Mouse (Mus musculus) CH12.LX (cell line): ENCODE results near the gene Pot1b. TPM values are rescaled to one million over a fixed set of nuclear protein-coding genes. Genes with fewer than 3 reads are reported as not detected.

Source experiments
- DNase-seq: peaks from one replicate; pipeline ENCODE4 v3.0.0-alpha.2; 2013; ENCODE audit errors: extremely low read depth
- H3K27ac ChIP-seq: 2 replicates; pipeline ENCODE4 v1.5.1; 2012; ENCODE audit warnings: low read depth, mild to moderate bottlenecking, control low read depth, moderate library complexity; ENCODE audit not compliant: insufficient read depth
- H3K27me3 ChIP-seq: replicated peaks from 2 replicates; pipeline ENCODE3; 2012; ENCODE audit warnings: inconsistent platforms
- H3K36me3 ChIP-seq, 2 experiments: replicated peaks in 1 of 2; 2 replicates each; pipeline versions ENCODE3 to v1.6.1; 2012; ENCODE audit warnings: inconsistent platforms in 1 of 2, low read length in 1 of 2, mild to moderate bottlenecking in 1 of 2, mixed read lengths in 1 of 2, moderate library complexity in 1 of 2; ENCODE audit not compliant: control insufficient read depth in 1 of 2, insufficient read depth in 1 of 2
- H3K4me1 ChIP-seq, 2 experiments: 2 replicates each; pipeline ENCODE4 v1.6.1; 2012; ENCODE audit warnings: inconsistent platforms in 1 of 2, moderate library complexity in 1 of 2; ENCODE audit not compliant: insufficient read depth in 2 of 2, control insufficient read depth in 1 of 2
- H3K4me2 ChIP-seq: 2 replicates; pipeline ENCODE4 v1.6.1; 2012; ENCODE audit warnings: low read depth, mild to moderate bottlenecking, control low read depth; ENCODE audit not compliant: poor library complexity, insufficient read depth, severe bottlenecking
- H3K4me3 ChIP-seq, 3 experiments: fragments of 150-350 bp in 1 of 3; sonication (generic) in 1 of 3; replicated peaks in 1 of 3; 2 replicates each; pipeline versions ENCODE3 to v1.5.1; 2011 to 2012; ENCODE audit warnings: low read depth in 2 of 3, low read length in 2 of 3, mild to moderate bottlenecking in 2 of 3, moderate library complexity in 2 of 3, control low read depth in 1 of 3, improper control_type of control experiment in 1 of 3, inconsistent platforms in 1 of 3, mixed read lengths in 1 of 3; ENCODE audit not compliant: poor library complexity in 1 of 3
- H3K79me2 ChIP-seq: replicated peaks from 2 replicates; pipeline ENCODE4 v1.6.1; 2012; ENCODE audit warnings: mild to moderate bottlenecking, moderate library complexity; ENCODE audit not compliant: control insufficient read depth, poor library complexity, insufficient read depth, severe bottlenecking; ENCODE audit errors: extremely low read depth
- H3K9ac ChIP-seq: 2 replicates; pipeline ENCODE4 v1.6.1; 2012; ENCODE audit warnings: low read depth, mild to moderate bottlenecking, control low read depth, moderate library complexity; ENCODE audit not compliant: insufficient read depth
- H3K9me3 ChIP-seq: replicated peaks from 2 replicates; pipeline ENCODE3; 2012; ENCODE audit warnings: low read length, inconsistent platforms, mixed read lengths
- CTCF ChIP-seq, 2 experiments: IDR thresholded peaks in 1 of 2; conservative IDR thresholded peaks in 1 of 2; 2 replicates each; pipeline ENCODE4 v1.5.1; 2011 to 2012; ENCODE audit warnings: low read depth in 2 of 2, low read length in 2 of 2, improper control_type of control experiment in 1 of 2, inconsistent platforms in 1 of 2, mild to moderate bottlenecking in 1 of 2, moderate library complexity in 1 of 2
- EP300 ChIP-seq: IDR thresholded peaks from 2 replicates; pipeline ENCODE4 v1.6.1; 2011; ENCODE audit warnings: low read length, improper control_type of control experiment
- ETS1 ChIP-seq: conservative IDR thresholded peaks from 2 replicates; pipeline ENCODE4 v1.6.1; 2012; ENCODE audit warnings: low read depth, mild to moderate bottlenecking, inconsistent platforms, low read length, improper control_type of control experiment, moderate library complexity
- HCFC1 ChIP-seq: IDR thresholded peaks from 2 replicates; pipeline ENCODE4 v1.6.1; 2012; ENCODE audit warnings: low read depth, mild to moderate bottlenecking, inconsistent platforms, low read length, improper control_type of control experiment
- IRF4 ChIP-seq: IDR thresholded peaks from 2 replicates; pipeline ENCODE4 v1.6.1; 2014; ENCODE audit warnings: low read depth, mild to moderate bottlenecking, inconsistent platforms, low read length, improper control_type of control experiment
- JUN ChIP-seq: IDR thresholded peaks from 2 replicates; pipeline ENCODE4 v1.6.1; 2011; ENCODE audit warnings: low read depth, mild to moderate bottlenecking, low read length, improper control_type of control experiment, moderate library complexity; ENCODE audit not compliant: insufficient read depth
- JUND ChIP-seq: conservative IDR thresholded peaks from 2 replicates; pipeline ENCODE4 v1.6.1; 2011; ENCODE audit warnings: low read depth, low read length, improper control_type of control experiment
- KAT2A ChIP-seq: IDR thresholded peaks from 2 replicates; pipeline ENCODE4 v1.6.1; 2012; ENCODE audit warnings: low read length, improper control_type of control experiment, inconsistent platforms; ENCODE audit not compliant: insufficient replicate concordance
- MAFK ChIP-seq: IDR thresholded peaks from 2 replicates; pipeline ENCODE4 v1.6.1; 2011; ENCODE audit warnings: low read length, improper control_type of control experiment; ENCODE audit not compliant: insufficient replicate concordance
- MAX ChIP-seq: IDR thresholded peaks from 2 replicates; pipeline ENCODE4 v1.6.1; 2011; ENCODE audit warnings: low read length, improper control_type of control experiment
- MAZ ChIP-seq: IDR thresholded peaks from 2 replicates; pipeline ENCODE4 v1.6.1; 2012; ENCODE audit warnings: low read depth, mild to moderate bottlenecking, inconsistent platforms, low read length, improper control_type of control experiment, moderate library complexity
- MEF2A ChIP-seq: IDR thresholded peaks from 2 replicates; pipeline ENCODE4 v1.6.1; 2014; ENCODE audit warnings: low read depth, mild to moderate bottlenecking, inconsistent platforms, low read length, improper control_type of control experiment, borderline replicate concordance
- MXI1 ChIP-seq: IDR thresholded peaks from 2 replicates; pipeline ENCODE4 v1.6.1; 2011; ENCODE audit warnings: mild to moderate bottlenecking, low read depth, low read length, improper control_type of control experiment
- MYC ChIP-seq: IDR thresholded peaks from 2 replicates; pipeline ENCODE4 v1.6.1; 2011; ENCODE audit warnings: low read depth, mild to moderate bottlenecking, improper control_type of control experiment, low read length
- NELFE ChIP-seq: IDR thresholded peaks from 2 replicates; pipeline ENCODE4 v1.6.1; 2011; ENCODE audit warnings: low read depth, low read length, improper control_type of control experiment
- POLR2A ChIP-seq: IDR thresholded peaks from 2 replicates; pipeline ENCODE4 v1.6.1; 2011; ENCODE audit warnings: low read depth, mild to moderate bottlenecking, improper control_type of control experiment, low read length
- POLR2AphosphoS2 ChIP-seq: IDR thresholded peaks from 2 replicates; pipeline ENCODE4 v1.6.1; 2011; ENCODE audit warnings: low read depth, low read length, improper control_type of control experiment
- RAD21 ChIP-seq: IDR thresholded peaks from 2 replicates; pipeline ENCODE4 v1.6.1; 2011; ENCODE audit warnings: low read depth, mild to moderate bottlenecking, low read length, improper control_type of control experiment, moderate library complexity
- SIN3A ChIP-seq: IDR thresholded peaks from 2 replicates; pipeline ENCODE4 v1.6.1; 2012; ENCODE audit warnings: low read length, improper control_type of control experiment, inconsistent platforms
- TBP ChIP-seq: conservative IDR thresholded peaks from 2 replicates; pipeline ENCODE4 v1.6.1; 2011; ENCODE audit warnings: low read depth, low read length, improper control_type of control experiment
- TCF12 ChIP-seq: IDR thresholded peaks from 2 replicates; pipeline ENCODE4 v1.6.1; 2014; ENCODE audit warnings: low read depth, mild to moderate bottlenecking, inconsistent platforms, low read length, improper control_type of control experiment
- USF1 ChIP-seq: IDR thresholded peaks from 2 replicates; pipeline ENCODE4 v1.6.1; 2014; ENCODE audit warnings: low read depth, mild to moderate bottlenecking, inconsistent platforms, low read length, improper control_type of control experiment
- USF2 ChIP-seq: conservative IDR thresholded peaks from 2 replicates; pipeline ENCODE4 v1.6.1; 2011; ENCODE audit warnings: low read depth, low read length, improper control_type of control experiment
- ZC3H11A ChIP-seq: IDR thresholded peaks from 2 replicates; pipeline ENCODE4 v1.6.1; 2012; ENCODE audit warnings: low read depth, mild to moderate bottlenecking, inconsistent platforms, low read length, improper control_type of control experiment
- ZMIZ1 ChIP-seq: IDR thresholded peaks from 2 replicates; pipeline ENCODE4 v1.6.1; 2012; ENCODE audit warnings: low read depth, mild to moderate bottlenecking, inconsistent platforms, low read length, improper control_type of control experiment
- ZNF384 ChIP-seq: IDR thresholded peaks from 2 replicates; pipeline ENCODE4 v1.6.1; 2012; ENCODE audit warnings: low read depth, low read length, improper control_type of control experiment, inconsistent platforms
- dilution Hi-C: fragments of 300-500 bp; cut with MboI; formaldehyde crosslinking; loops from 2 replicates; pipeline ENCODE4 v1.14.3; 2020; ENCODE audit warnings: low sequenced_read_pairs; ENCODE audit not compliant: extremely low pct_unique_long_range_greater_than_20kb, extremely low pct_ligation_motif_present
- in situ Hi-C: fragments of 300-500 bp; cut with MboI; formaldehyde crosslinking; loops from 3 replicates; pipeline ENCODE4 v1.14.3; 2019; ENCODE audit warnings: low sequenced_read_pairs, low pct_ligation_motif_present, low pct_unique_long_range_greater_than_20kb, mixed read lengths
- polyA plus RNA-seq: library from polyadenylated mRNA; unstranded; fragments of >175 nt; gene quantifications from 2 replicates; pipeline ENCODE4 v1.2.1, GENCODE M21; 2012; ENCODE audit warnings: low read depth; ENCODE audit not compliant: insufficient read length
- total RNA-seq, 2 experiments: library from RNA; depleted of rRNA; stranded (reverse); fragments of 300-350 nt in 1 of 2; fragments of >200 nt in 1 of 2; gene quantifications; 2 replicates each; pipeline ENCODE4 v1.2.3; 2012 to 2014

The Pot1b gene
- total and polyA plus RNA-seq, 3 experiments, result 5.9 to 8.5 (median 8.2) TPM

- TF ChIP-seq HCFC1, result no peak
- no peak for TF ChIP-seq MXI1
- no peak for TF ChIP-seq KAT2A
- TF ChIP-seq MAZ, result no peak
- TF ChIP-seq USF2, result no peak
- no peak for TF ChIP-seq MAX
- TF ChIP-seq IRF4, result peak; percentile 97
- no peak for TF ChIP-seq SIN3A
- no peak for TF ChIP-seq MAFK
- TF ChIP-seq ETS1, result no peak
- peak; percentile 77 for TF ChIP-seq RAD21
- TF ChIP-seq POLR2AphosphoS2, result no peak
- no peak for TF ChIP-seq TCF12
- TF ChIP-seq JUN, result peak; percentile 93
- TF ChIP-seq ZMIZ1, result no peak
- TF ChIP-seq EP300, result peak; percentile 21; the same call in 1 of the 2 replicates
- TF ChIP-seq ZNF384, result no peak
- no peak for TF ChIP-seq MEF2A
- no peak for TF ChIP-seq USF1
Observed at GRCm38 (mm10) chr17:55702161-55702820, 10.1 kb downstream of the Pot1b start (continued).

DNA sequence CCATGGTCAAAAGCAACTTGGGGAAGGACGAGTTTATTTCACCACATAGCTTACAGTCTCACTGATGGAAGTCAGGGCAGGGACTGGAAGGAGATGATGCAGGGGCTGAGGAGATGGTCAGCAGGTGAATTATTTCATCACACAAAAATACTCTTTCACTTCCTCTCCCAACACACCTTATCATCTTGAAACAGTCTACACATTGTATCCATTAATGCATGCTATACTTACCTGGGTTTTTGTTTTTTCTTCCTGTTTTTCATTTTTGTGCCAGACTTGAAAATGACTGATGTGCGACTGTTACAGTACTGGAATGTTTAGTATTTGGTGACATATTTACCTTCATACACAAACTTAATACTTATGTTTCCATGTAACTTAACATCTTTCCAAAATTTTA is 13.0 kb downstream of the Pot1b start:
- Histone ChIP-seq H3K27me3 (no peaks in the 10 kb centered on the region), H3K36me3 (peaks cover 20 to 47% of the 10 kb centered on the region in 2 experiments), H3K9ac (no peak overlapping the region), H3K4me1 (no peaks in the 10 kb centered on the region), H3K4me3 (no peak overlapping the region), H3K79me2 (no peaks in the 10 kb centered on the region), H3K4me2 (no peak overlapping the region), H3K27ac (no peak overlapping the region), H3K9me3 (no peaks in the 10 kb centered on the region)
- no peak for DNase-seq
- dilution Hi-C loops (no loop called here), in situ Hi-C loops (no loop called here)
- TF ChIP-seq TBP (no peak), MAFK (no peak), ZC3H11A (no peak), POLR2AphosphoS2 (no peak), JUN (no peak), MYC (no peak), NELFE (no peak), MAZ (no peak), HCFC1 (no peak), MAX (no peak), SIN3A (no peak), USF2 (no peak), JUND (no peak), IRF4 (no peak), POLR2A (no peak), CTCF (conservative IDR thresholded peaks at IDR 0.05 in 1 of 2, IDR thresholded peaks at IDR 0.05 in 1 of 2; ENCODE audit: low read depth in 2 of 2, low read length in 2 of 2) (no peak), USF1 (no peak)
